Mouse (Mus musculus) kidney, postnatal 25 days (tissue): Measurements from ENCODE around the gene Zfp526.

Experiments
- DNase-seq, 2 experiments: peaks; one replicate each; pipeline ENCODE4 v3.0.0; 2021; ENCODE audit warnings: mixed read lengths in 2 of 2

Zfp526 gene

GRCm38 (mm10) chr7:25221102-25221883 lies at the start of gene Zfp526:
TSS of gene Zfp526 (plus strand) at chr7:25221425.
- DNase-seq: peak; percentile 98 to 99

DNA sequence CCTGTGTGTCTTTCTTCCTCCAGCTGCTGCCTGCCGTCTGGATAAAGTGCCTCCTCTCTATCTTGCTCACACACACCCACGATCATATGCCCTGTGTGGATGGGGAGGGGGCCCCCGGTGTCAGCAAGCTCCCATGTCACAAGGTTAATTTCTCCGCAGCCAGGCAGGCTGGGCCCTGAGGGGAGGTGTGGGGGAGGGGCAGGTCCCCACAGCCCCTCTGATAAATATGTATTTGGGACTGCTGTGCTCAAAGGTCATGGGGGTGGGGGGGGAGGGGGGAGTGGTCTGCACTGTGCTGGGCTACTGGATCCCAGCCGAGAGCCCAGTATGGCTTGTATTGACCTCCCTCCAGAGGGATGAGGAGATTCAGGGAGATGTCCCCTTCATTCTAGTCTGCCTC lies 48.6 kb upstream of the Zfp526 start:
- no peak for DNase-seq

- no peak for DNase-seq
Observed at GRCm38 (mm10) chr7:25174343-25174742, 46.9 kb upstream of the Zfp526 start.

- no peak for DNase-seq
Observed at GRCm38 (mm10) chr7:25178317-25178716, 42.9 kb upstream of the Zfp526 start.

DNA sequence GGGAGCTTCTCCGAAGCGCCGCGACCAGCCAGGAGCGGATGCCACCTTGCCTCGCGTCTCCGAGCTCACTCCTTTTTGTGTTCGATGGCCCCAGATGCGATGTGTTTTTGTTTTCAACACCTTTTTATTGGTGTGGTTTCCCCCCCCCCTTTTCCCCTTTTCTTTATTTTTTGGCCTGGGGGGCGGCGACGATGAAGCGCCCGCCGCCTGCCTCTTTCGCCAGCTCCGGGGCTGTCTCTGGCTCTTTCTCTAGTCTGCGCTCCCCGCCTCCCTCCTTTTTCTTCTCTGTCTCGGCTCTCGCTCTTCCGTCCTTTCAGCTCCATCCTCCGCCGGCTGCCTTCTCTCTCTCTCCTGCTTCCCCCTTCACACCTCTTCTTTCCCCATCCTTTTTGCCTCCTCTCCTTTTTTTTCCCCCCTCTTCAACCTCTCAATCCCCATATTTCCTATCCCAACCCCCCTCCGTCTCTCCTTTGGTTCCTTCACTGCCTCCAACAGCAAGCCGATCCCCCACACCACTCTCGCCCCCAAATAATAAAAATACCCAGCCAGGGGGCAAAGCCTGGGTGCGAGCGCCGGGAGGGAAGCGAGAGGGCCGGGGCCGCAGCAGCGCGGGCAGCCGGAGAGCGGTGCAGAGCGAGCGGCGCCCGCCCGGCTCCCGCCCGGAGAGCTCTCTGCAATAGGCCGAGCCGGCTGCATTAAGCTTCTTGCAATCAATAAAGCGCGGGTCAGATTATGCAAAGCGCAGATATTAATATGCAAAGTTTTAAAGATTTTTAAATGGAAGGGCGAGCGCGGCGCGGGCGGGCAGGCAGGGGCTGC lies 42.2 kb upstream of the Zfp526 start:
- DNase-seq: no peak

DNA sequence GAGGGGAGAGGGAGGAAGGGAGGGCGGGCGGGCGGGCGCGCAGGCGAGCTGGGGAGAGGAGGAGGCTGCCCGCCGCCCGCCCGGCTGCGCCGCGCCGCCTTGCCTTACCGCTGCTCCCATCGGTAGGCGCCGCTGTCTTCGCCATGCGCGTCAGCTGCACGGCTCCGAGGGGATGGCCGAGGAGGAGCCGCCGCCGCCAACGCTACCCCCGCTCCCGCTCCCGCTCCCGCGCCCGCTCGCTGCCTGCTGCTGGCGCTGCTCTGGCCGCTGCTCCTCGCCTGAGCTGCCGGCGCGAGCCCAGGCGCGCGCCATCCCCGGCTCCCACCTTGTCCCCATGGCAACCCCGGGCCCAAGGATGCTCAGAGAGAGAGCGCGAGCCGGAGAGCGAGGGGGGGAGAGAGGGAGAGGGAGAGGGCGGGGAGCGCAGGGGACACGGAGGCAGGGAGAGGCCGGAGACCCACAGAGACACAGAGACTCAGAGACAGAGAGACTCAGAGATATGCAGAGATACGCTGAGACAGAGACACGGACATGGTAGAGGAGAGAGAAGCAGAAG lies 41.5 kb upstream of the Zfp526 start, which contains the start of gene Pou2f2:
Gene Pou2f2, minus strand, starts transcription at position 121 of the 556 bp plus-strand sequence.
- DNase-seq: peak; percentile 39 to 70

- no peak for DNase-seq
Observed at GRCm38 (mm10) chr7:25180512-25180911, 40.7 kb upstream of the Zfp526 start.

DNA sequence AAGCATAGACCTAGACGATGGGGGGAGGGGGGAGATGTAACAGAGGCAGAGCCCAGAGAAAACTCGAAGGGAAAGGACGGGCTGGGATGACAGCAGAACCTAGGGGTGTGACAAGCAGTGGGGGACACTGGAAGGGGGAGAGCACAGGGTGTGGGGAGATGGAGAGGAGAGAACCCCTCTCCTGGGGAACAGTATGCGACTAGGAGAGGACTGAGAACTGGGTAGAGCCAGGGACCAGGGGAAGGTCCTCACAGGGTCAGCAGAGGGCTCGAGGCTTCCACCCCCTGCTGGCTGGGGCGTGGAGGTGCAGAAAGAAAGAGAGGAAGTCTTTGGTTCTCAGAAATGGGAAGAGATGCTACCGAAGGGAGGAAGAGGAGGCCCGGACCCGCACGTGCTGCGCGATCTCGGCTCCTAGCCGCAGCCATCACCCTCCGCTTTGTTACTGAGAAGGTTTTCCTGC lies 39.9 kb upstream of the Zfp526 start:
- peak in 1 of 2 experiments; percentile 13 for DNase-seq

- DNase-seq: no peak
Observed at GRCm38 (mm10) chr7:25181814-25182213, 39.4 kb upstream of the Zfp526 start.

GRCm38 (mm10) chr7:25184091-25184490 lies 37.1 kb upstream of the Zfp526 start:
- no peak for DNase-seq

GRCm38 (mm10) chr7:25187662-25188650 lies 33.3 kb upstream of the Zfp526 start:
- DNase-seq: peak; percentile 84 to 85

DNA sequence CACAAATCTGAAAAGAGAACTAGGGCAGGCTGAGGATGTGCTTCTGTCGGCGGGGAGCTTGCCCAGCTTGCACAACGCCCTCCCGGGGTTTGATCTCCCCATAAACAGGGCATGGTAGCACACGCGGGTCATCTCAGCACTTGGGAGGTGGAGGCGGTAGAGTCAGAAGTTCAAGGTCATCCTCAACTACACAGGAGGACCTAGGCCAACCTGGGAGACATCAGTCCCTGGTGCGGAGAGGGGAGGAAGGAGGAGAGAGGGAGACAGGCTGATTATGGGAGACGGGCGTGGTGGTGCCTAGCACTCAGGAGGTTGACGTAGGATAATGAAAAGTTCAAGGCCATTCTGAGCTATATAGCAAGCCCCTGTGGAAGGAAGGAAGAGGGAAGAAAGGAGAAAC lies 30.4 kb upstream of the Zfp526 start:
- DNase-seq: no peak

- no peak for DNase-seq
Observed at GRCm38 (mm10) chr7:25192110-25192509, 29.1 kb upstream of the Zfp526 start.

- no peak for DNase-seq
Observed at GRCm38 (mm10) chr7:25195148-25195547, 26.1 kb upstream of the Zfp526 start.

GRCm38 (mm10) chr7:25196107-25196506 lies 25.1 kb upstream of the Zfp526 start:
- DNase-seq: no peak

DNA sequence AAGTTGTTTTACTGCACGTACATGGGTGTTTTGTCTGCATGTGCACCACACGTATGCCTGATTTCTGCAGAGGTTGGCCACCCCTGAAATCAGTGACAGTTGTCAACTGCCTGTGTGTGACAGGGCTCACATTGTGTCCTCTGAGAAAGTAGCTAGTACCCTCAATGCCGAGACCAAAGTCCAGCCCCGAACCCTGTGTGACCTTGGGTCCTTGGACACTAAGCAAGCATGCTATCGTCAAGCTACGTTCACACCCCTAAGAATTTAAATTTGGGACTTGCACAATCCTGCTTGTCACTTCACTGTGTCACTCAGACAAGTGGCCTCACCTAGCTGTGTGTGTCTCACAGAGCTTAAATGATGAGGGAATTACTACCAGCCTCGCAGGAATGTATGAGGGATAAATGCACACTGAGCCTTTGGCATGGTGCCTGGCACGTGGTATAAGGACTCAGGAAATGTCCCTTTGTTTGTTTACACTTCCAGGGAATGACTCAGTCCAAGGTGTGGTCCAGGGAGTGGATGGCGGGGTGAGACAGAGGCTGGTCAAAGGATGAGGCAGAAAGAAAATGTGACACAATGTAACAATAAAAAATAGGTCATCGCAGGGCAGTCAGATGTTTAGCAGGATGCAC lies 23.7 kb upstream of the Zfp526 start:
- DNase-seq: peak in 1 of 2 experiments; percentile 41

DNA sequence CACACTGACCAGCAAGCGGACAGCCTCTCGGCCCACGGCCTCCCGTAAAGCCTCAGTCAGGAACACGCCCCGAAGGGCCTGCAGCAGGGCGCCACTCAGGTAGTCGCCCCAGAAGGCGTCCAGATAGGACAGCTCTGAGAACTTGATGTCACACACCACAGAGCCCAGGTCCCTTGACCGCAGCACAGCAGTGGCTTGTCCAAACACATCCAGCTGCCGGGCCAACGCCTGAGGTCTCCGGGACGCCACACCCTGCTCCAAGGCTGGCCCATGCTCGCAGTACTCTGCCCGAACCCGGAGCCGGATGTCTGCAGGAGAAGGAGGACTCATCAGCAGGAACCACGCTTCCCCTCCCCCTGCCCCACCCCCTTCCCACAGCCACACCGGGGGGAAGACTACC lies 17.6 kb upstream of the Zfp526 start:
- DNase-seq: peak in 1 of 2 experiments; percentile 38

GRCm38 (mm10) chr7:25205355-25206093 lies 15.7 kb upstream of the Zfp526 start:
- no peak for DNase-seq

DNA sequence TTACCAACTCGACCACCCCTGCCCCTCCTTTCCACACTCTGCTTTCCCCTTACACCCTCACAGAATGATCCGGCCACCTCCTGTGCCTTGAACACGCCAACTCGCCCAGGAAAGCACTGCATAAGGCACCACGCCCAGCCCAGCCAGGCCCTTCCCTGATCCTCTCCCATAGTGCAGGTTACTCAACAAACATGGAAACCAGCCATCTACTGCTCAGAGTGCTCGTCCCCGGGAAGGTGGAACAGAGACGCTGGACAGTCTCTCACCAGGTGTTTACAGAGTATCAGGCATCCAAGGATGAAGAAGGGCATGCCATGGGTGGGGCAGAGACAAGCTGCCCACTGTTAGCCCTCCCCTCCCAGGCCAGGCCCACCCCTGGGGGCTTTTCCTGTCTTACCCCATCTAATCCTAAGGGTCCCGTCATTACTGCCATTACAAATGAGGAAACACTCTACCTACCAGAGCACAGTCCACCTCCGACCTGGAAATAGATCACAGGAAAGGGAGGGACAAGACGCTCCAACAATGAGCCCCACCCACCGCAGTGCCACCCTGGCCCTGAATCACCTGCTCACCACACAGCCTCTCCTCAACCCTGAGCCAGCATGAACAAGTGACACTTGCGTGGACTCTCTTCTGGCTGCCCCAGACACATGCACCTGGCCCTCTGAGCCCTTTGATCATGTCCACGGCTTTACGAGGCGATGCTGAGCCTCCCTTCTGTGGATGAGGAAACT lies 15.0 kb upstream of the Zfp526 start:
- no peak for DNase-seq

- no peak for DNase-seq
Observed at GRCm38 (mm10) chr7:25209161-25209622, 12.0 kb upstream of the Zfp526 start.
